Mouse (Mus musculus) granulocyte monocyte progenitor cell, adult 5-6 weeks (primary cell): ENCODE measurements around the gene Dtd1. TPM values are rescaled to one million over a fixed set of nuclear protein-coding genes. Genes with fewer than 3 reads are reported as not detected.

Source experiments
- ATAC-seq: replicated peaks from 2 replicates; pipeline ENCODE4 v1.8.0; 2016; ENCODE audit warnings: mild to moderate bottlenecking, moderate TSS enrichment, inconsistent platforms; ENCODE audit not compliant: poor library complexity, severe bottlenecking
- total RNA-seq, 2 experiments: library from RNA; stranded (forward) in 1 of 2; stranded (reverse) in 1 of 2; fragments of 200-712, 200-1000 nt in 1 of 2; fragments of >200 nt in 1 of 2; fragmentation: Nextera tagmentation in 1 of 2; gene quantifications; 2 replicates each; pipeline ENCODE4 v1.2.3; 2014 to 2017

Dtd1 gene
- total RNA-seq, 2 experiments from 2014 or later = 39.9 to 75.9 TPM

DNA sequence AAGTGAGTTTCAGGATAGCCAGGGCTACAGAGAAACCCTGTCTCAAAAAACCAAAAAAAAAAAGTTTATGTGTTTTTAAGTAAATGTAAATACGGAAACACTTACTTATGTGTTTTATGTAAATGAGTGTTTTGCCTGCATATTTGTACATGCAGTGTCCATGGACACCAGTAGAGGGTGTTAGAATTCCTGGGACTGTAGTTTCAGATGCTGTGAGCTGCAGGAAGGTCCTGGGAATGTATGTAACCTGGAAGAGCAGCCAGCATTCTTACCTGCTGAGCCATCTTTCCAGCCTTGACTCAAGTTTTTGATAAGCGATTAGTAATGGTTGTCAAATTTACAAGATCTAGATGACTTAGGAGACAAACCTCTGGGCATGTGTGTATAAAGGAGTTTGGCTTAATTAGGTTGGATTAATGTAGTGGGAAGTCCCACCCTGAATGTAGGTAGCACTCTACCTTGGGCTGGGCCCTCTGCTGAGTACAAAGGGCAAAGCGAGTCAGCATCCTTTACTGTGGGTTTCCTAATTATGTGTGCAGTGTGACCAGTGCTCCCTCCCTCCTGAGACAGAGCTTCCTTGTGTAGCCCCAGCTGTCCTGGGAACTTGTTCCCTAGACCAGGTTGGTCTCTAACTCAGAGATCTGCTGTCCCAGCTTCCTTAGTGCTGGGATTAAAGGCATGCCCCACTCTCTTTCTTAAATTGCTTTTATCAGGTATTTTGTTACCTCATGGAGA lies 101.9 kb downstream of the Dtd1 start:
- no peak for ATAC-seq

GRCm38 (mm10) chr2:144709285-144709684 lies 109.6 kb downstream of the Dtd1 start:
- no peak for ATAC-seq

- ATAC-seq = no peak
These were observed 110.0 kb downstream of the Dtd1 start for GRCm38 (mm10) chr2:144709704-144710103.

DNA sequence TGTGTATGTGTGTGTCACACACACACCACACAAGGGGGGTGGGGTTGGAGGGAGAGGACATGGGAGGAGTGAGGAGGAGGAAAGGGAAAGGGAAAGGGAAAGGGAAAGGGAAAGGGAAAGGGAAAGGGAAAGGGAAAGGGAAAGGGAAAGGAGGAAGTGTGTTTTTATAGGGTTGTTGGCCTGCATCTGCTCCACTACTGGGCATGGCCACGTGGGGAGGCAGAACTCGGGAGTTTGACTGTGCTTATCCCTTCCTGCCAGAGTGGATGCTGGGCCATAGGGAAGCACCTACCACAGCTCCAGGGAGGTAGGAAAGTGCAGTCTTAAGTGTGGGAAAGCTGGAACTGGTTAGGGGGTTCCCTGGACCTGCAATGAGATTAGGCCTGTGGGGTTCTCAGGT lies 114.9 kb downstream of the Dtd1 start:
- peak; percentile 54 for ATAC-seq

- no peak for ATAC-seq
These were observed 115.6 kb downstream of the Dtd1 start for GRCm38 (mm10) chr2:144715211-144715768.

DNA sequence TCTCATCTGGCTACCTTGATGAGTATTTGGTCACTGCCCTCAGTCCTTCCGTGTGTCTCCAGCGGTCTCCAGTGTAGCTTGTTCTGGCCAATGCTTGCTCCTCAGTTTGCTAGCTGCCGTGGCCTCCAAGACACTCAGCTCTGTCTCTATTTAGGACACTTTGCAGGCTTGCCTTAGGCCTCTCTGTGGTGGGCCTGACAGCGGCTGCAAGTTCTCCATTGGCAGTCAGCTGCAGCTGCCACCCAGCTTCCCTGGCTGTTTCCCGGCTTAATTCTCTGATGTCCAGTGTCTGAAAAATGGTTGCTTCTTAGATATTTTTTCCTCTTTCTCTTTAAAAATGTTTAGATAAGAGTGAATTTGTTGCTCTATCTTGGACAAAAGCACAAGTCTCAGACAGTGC lies 116.6 kb downstream of the Dtd1 start:
- ATAC-seq = no peak

- ATAC-seq = no peak
These were observed 118.6 kb downstream of the Dtd1 start for GRCm38 (mm10) chr2:144718273-144718672.

DNA sequence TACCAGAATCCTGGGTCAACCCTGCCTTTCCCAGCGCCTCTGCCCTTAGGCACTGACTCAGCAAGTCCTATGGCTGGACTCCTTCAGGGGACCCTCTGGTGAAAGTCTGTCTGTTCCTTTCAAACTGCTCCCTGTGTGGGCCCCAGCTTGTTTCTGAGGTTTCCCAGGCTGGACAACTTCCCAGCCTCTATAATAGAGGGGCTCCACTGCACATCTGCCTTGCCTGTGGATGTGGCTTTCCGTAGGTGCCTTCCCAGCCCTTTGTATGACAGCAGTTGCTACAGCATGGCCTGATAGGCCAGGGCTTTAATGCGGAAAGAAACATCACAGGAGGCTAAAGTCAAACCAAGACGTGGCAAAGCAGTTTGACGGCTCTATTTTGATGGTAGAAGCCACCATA lies 119.6 kb downstream of the Dtd1 start:
- ATAC-seq = 0 out of 2 replicates have a peak, but pooled peaks have one; percentile 1

- peak; percentile 28 for ATAC-seq
These were observed 120.0 kb downstream of the Dtd1 start for GRCm38 (mm10) chr2:144719718-144720117.

DNA sequence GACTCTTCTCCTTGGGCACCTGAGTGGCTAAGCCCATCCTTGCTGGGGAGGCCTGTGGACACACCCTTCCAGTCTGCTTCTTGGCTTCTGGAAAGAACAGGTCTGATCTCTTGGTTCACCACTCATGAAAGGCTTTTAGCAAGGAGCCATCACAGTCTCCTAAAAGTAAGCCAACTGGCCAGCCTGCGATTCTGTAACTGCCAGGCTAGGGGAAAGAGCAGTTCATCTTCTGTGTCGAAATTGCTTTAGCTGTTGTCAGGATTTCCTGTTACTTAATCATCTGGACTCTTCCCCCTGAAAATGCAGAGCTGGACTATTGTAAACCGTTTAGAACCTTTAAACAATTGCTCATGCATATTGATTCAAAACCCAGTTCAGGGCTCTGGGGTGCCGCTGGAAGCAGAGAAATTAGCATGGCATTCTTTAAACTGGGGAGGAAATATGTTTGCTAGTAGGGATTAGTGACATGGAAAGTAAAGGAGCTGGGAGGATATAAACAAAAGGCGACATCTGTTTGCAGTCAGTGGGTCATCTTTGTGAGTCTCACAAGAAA lies 120.8 kb downstream of the Dtd1 start:
- peak; percentile 80 for ATAC-seq

- ATAC-seq = peak; percentile 47
These were observed 125.0 kb downstream of the Dtd1 start for GRCm38 (mm10) chr2:144724679-144725078.

DNA sequence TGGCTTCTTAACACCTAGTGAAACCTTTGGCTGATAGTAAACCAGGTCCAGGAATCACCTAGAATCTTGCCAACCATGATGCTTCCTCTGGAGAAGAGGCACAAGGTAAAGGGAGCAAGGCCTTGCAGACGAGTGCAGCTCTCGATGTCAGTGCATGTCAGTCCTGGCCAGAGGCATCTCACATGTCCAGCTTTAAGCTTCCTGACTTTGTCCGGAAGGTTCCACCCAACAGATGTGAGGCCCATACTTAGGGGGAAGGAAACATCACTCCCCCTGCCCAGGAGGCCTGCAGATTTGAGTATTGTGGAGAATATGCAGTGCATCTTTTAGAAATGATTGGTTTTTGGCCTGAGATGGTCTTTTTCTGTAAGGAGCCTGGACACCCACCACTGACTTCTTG lies 127.4 kb downstream of the Dtd1 start:
- ATAC-seq = no peak

DNA sequence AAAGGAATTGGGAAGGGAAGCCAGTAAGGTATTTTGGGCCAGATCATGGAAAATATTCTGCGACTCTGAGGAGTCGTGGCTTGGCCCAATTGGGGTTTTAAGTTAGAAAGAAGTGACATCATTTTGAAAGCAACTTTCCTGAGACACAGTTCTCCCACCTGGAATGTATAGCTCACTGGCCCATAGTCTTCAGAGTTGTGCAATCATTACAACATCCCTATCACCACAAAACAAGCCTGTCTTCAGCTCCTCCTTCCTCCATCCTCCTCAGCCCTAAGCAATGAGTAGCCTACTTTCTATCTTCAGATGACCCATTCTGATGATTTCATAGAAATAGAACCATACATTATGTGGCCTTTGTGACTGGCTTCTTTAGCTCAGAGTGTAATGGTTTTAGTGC lies 130.1 kb downstream of the Dtd1 start:
- peak; percentile 92 for ATAC-seq

DNA sequence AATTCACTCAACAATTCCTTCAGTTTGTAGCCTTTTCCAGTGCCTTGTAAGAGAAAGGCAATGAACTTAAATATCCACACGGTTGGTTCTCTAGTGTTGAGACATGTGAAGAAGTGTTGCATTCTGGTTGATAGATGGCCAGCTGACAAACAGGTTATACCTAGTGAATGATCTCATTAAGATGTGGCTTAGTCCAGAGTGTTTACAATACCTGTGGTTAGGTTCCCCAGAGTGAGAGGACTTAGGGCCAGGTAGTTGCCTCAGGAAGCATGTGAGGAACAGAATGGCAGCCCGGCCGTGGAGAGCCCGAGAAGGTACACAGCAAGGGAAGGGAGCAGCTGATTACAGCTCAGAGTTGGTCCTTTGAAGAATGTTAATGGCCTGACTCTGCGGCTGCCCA lies 138.5 kb downstream of the Dtd1 start:
- no peak for ATAC-seq

GRCm38 (mm10) chr2:144738576-144738975 lies 138.9 kb downstream of the Dtd1 start:
- no peak for ATAC-seq

- no peak for ATAC-seq
These were observed 140.9 kb downstream of the Dtd1 start for GRCm38 (mm10) chr2:144740577-144740997.

DNA sequence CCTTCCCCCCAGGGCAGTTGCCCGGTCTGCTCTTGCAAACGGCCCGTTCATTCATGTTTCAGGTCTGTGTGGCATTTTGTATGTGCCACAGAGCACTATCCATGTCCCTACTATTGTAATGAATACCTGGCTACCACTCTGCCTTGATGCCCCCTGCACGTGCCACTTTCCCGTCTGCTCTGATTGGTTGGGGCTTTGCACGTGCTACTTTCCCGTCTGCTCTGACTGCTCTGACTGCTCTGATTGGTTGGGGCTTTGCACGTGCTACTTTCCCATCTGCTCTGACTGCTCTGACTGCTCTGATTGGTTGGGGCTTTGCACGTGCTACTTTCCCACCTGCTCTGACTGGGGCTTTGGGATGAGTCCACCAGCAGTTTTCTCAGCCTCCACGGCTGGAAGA lies 142.3 kb downstream of the Dtd1 start:
- no peak for ATAC-seq

DNA sequence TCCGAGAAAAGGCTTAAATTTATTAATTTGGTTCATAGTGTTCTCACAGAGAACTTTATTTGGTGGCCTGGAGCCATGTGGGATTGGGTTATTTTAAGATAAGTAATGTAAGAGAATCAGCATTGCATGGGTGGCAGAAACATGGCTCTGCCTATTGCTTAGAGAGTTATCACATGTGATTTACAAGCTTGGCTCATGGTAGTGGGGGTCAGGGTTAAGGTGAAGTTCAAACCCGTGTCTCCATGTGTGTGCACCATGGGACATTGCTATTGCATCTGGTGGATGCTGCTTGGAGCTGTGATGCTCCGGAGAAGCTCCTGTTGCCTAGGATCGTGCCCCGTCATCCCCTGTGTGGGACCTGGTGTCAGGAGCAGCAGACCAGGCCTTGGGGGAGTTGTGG lies 143.6 kb downstream of the Dtd1 start:
- no peak for ATAC-seq

DNA sequence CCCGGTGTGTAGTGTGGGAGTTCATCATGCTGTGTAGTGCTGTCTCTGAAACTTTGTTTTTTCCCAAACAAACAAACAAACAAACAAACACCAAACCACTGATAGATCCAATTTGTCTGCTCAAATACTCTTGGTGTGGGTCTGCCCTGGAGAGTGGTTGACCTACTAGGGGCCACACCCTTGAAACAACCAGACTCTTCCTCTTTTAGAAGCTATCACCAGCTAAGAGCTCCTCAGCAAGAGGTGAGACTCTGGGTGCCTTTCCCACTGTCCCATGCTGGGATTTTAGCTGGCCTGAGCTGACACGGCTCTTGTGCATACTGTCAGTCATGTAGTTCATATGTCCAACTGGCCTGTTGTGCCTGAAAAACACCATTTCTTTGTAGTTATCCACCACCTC lies 145.6 kb downstream of the Dtd1 start:
- ATAC-seq = peak; percentile 58; the same call in 1 of the 2 replicates

DNA sequence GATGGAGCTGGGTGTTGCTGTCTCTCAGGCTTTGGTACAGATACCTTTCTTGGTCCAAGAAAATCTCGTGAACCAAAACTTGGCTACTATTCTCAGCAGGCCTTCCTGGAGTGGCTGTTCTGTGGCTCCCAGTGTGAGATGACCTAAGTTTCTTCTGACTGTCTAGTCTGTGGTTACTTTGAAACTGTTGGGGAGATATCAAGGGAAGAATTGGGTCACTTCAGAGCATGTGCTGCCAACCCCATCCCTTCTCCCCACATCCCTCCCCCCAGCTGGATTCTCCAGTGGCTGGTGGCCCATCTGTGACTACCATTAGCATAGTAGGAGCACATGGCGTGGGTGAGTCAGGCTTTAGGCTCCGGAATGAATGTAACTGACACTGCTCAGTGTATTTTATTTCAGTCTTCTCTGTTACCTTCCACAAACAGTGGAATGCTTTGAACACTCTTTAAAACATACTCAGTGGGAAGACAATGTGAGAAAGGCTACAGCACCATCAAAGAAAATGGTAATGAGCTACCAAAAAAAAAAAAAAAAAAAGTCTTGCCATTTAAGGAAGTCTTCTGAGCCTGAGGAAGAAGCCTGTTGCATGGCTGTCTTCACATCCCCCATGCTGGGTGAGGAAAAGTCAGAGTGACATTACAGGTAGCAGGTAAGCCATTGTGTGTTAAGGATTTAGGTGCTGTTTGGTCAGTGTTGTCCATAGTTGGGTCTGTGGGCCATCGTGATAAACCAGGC lies 146.5 kb downstream of the Dtd1 start:
- ATAC-seq = no peak

DNA sequence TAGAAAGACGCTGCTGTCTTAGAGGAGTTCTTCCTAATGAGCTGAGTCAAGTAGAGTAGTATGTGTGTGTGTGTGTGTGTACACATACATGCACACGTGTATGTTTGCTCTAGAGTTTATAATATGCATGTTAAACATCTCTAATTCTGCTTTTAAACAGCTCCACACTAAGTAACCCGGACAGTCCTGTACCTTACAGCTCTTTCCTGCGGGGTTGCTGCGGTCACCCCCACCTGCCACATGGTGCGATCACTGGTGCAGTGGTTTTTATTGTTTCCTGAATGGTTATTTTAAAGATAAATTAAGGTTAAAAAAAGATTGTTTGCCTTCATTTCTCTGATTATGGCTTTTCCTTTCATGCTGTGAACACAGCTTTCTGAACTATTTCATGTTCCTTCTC lies 153.9 kb downstream of the Dtd1 start:
- ATAC-seq = peak; percentile 42
